16 mouse cellular contexts compared by ENCODE assay signal in the genomic region with DNA sequence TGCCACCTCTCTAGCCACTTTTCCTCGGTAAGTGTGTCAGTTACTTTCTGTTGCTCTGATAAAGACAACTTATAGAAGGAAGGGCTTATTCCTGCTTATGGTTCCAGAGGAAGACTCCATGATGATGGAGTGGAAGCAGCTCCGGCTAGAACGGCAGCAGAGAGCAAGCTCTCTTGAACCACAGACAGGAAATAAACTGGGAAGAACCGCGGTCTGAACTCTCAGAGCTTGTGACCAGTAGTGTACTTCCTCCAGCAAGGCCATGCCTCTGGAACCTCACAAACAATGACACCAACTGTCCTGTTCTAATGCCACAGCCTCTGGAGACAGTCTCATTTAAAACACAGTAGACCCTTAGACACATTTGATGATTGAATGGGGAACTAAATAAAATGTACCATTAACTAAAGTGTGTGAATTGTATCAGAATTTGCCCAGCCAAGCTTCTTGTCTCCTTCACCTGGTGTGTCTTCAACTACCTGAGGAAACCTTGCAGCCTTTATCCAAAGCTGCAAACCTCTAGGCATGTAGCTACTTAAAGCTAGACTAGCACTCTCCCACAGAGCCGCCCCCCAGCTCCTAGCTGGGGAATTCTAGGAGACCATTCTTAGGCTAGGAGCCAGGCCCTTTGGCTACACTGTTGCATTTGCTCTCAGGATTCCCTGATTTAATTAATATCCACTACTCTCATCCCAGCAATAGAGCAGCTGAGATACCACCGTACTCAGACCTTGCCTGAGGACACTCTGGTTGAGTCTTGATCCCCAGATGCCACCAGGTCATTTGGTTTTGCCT. TPM values are rescaled to one million over a fixed set of nuclear protein-coding genes. Genes with fewer than 3 reads are reported as not detected.
A peak's percentile ranks its signal among the peaks of the same experiment; 100 is the strongest.
DNase-seq lines count a peak whose midpoint lies in the region; ATAC-seq and TF ChIP-seq lines count a peak whose summit lies in the region.
"Had no signal": no experiment of that assay in that cellular context is flagged by ENCODE, and none has a peak within 500 bp of the region (broad histone marks: within the 10 kb centered on the region; RNA-seq: fewer than 3 reads in every experiment).

No protein-coding gene starts in this region.

- no peak overlapping the region for H3K9ac ChIP-seq in heart, embryonic 16.5 days (ENCODE audit: low read length)
- no peak overlapping the region for H3K9ac ChIP-seq in forebrain, postnatal 0 days
- H3K9ac ChIP-seq: embryonic facial prominence, embryonic 15.5 days; hindbrain, embryonic 15.5 days had no signal

- no peak for TF ChIP-seq CTCF in layer of hippocampus, adult 2 months (conservative IDR thresholded peaks at IDR 0.05)
- no peak for TF ChIP-seq CTCF in forebrain, postnatal 0 days (IDR thresholded peaks at IDR 0.05; ENCODE audit: low read depth)

- peak overlapping the region; percentile 22; the same call in 1 of the 2 replicates for H3K4me2 ChIP-seq in heart, embryonic 16.5 days (ENCODE audit: low read depth, low read length)
- H3K4me2 ChIP-seq in forebrain, postnatal 0 days (ENCODE audit: low read depth), result no peak overlapping the region
- H3K4me2 ChIP-seq: embryonic facial prominence, embryonic 15.5 days; hindbrain, embryonic 15.5 days had no signal

- peaks cover 4% of the 10 kb centered on the region; the same call in 1 of the 2 replicates for H3K4me1 ChIP-seq in heart, embryonic 16.5 days (ENCODE audit: control insufficient read depth, insufficient read depth, low read length)
- H3K4me1 ChIP-seq in forebrain, postnatal 0 days (ENCODE audit: insufficient read depth), result no peaks in the 10 kb centered on the region
- H3K4me1 ChIP-seq: hindbrain, embryonic 15.5 days had no signal

- 63% methylated on average over 7 of the region's 7 CpGs for WGBS in heart, embryonic 16.5 days
- WGBS in forebrain, postnatal 0 days, result 82% methylated on average over 7 of the region's 7 CpGs

- H3K9me3 ChIP-seq in heart, embryonic 16.5 days (replicated peaks; ENCODE audit: control insufficient read depth, low read length), result no peaks in the 10 kb centered on the region
- no peaks in the 10 kb centered on the region for H3K9me3 ChIP-seq in forebrain, postnatal 0 days (ENCODE audit: low read length)
- H3K9me3 ChIP-seq: embryonic facial prominence, embryonic 15.5 days; hindbrain, embryonic 15.5 days had no signal

- no peak for ATAC-seq in heart, embryonic 16.5 days (replicated peaks; ENCODE audit: extremely low read depth, insufficient read depth, low FRiP score)
- ATAC-seq in megakaryocyte progenitor cell, adult 5-6 weeks (replicated peaks; ENCODE audit: poor library complexity), result peak; percentile 41
- ATAC-seq in forebrain, postnatal 0 days, result no peak
- ATAC-seq: forebrain, embryonic 16.5 days; midbrain, embryonic 16.5 days; Patski had no signal

- peak overlapping the region; percentile 10; the same call in 1 of the 2 replicates for H3K27ac ChIP-seq in heart, embryonic 16.5 days (ENCODE audit: low read length)
- no peak overlapping the region for H3K27ac ChIP-seq in layer of hippocampus, adult 2 months
- no peak overlapping the region for H3K27ac ChIP-seq in forebrain, postnatal 0 days (ENCODE audit: low read depth, low read length)
- H3K27ac ChIP-seq: embryonic facial prominence, embryonic 15.5 days; hindbrain, embryonic 15.5 days; left cerebral cortex, adult 2 months had no signal

- no peaks in the 10 kb centered on the region for H3K27me3 ChIP-seq in heart, embryonic 16.5 days (ENCODE audit: control insufficient read depth, insufficient read depth, low read length)
- H3K27me3 ChIP-seq in forebrain, postnatal 0 days (ENCODE audit: insufficient read depth, low read length), result no peaks in the 10 kb centered on the region
- H3K27me3 ChIP-seq: embryonic facial prominence, embryonic 15.5 days; hindbrain, embryonic 15.5 days; Patski had no signal

- DNase-seq in heart, postnatal 10 days, result no peak
- peak; percentile 15 for DNase-seq in thymus, postnatal 4 days
- DNase-seq in thymus, postnatal 10 days (ENCODE audit: low spot score in 2 of 2), result no peak
- DNase-seq in layer of hippocampus, adult 2 months (ENCODE audit: low spot score in 2 of 2), result no peak
- no peak for DNase-seq in layer of hippocampus, adult 9-11 months
- no peak for DNase-seq in forebrain, postnatal 0 days
- DNase-seq: cerebellum, postnatal 14 days; lung, adult 2 months had no signal

- no peaks in the 10 kb centered on the region for H3K36me3 ChIP-seq in heart, embryonic 16.5 days (ENCODE audit: control insufficient read depth, insufficient read depth)
- no peaks in the 10 kb centered on the region for H3K36me3 ChIP-seq in forebrain, postnatal 0 days (ENCODE audit: insufficient read depth)
- H3K36me3 ChIP-seq: hindbrain, embryonic 15.5 days had no signal

- intact Hi-C loops in heart, postnatal 10 days (cut with DNase I), result no loop called here

- H3K4me3 ChIP-seq in heart, embryonic 16.5 days (ENCODE audit: low read length), result no peak overlapping the region
- H3K4me3 ChIP-seq in layer of hippocampus, adult 2 months, result no peak overlapping the region
- H3K4me3 ChIP-seq in forebrain, postnatal 0 days (ENCODE audit: low read depth, low read length), result no peak overlapping the region
- H3K4me3 ChIP-seq: embryonic facial prominence, embryonic 15.5 days; hindbrain, embryonic 15.5 days; left cerebral cortex, adult 2 months had no signal

RNA-seq across cellular contexts. Expression of a gene that starts 0.6 kb away (rescaled TPM):
- polyA plus RNA-seq in heart, embryonic 16.5 days (2015; fragmentation: Nextera tagmentation; extraction: Ambion mirVana), result 3.2 and 3.7 TPM in 2 replicates
- total RNA-seq in heart, postnatal 10 days (2021), result 1 to 10 TPM; 1.1 to 1.5 TPM
- total RNA-seq in megakaryocyte progenitor cell, adult 5-6 weeks (2015), result 17.9 and 28.6 TPM in 2 replicates
- total RNA-seq in megakaryocyte progenitor cell, adult 5-6 weeks (2017), result 29.6 and 45.9 TPM in 2 replicates
- total RNA-seq in layer of hippocampus, adult 2 months (2021), result under 1 TPM; 0.27 to 0.44 TPM
- total RNA-seq in forebrain, postnatal 0 days (2014; rRNA removed), result 0.14 and 2.2 TPM in 2 replicates
- polyA plus RNA-seq in forebrain, postnatal 0 days (2015; fragmentation: Nextera tagmentation; extraction: Ambion mirVana), result 0.87 and 0.98 TPM in 2 replicates
- polyA plus RNA-seq: Patski had no signal

RNA-seq across cellular contexts. Expression of a gene that starts 15.3 kb away (rescaled TPM):
- polyA plus RNA-seq in heart, embryonic 16.5 days (2015; fragmentation: Nextera tagmentation; extraction: Ambion mirVana), result 81.2 and 90.1 TPM in 2 replicates
- total RNA-seq in heart, postnatal 10 days (2021), result 10 to 100 TPM; 44.8 to 46.7 TPM
- total RNA-seq in megakaryocyte progenitor cell, adult 5-6 weeks (2015), result 8.5 and 8.6 TPM in 2 replicates
- total RNA-seq in megakaryocyte progenitor cell, adult 5-6 weeks (2017), result 16.2 and 19.5 TPM in 2 replicates
- 10 to 100 TPM; 13.5 to 15.5 TPM for total RNA-seq in layer of hippocampus, adult 2 months (2021)
- 44.2 and 45.1 TPM in 2 replicates for total RNA-seq in forebrain, postnatal 0 days (2014; rRNA removed)
- polyA plus RNA-seq in forebrain, postnatal 0 days (2015; fragmentation: Nextera tagmentation; extraction: Ambion mirVana), result 51.9 and 52.8 TPM in 2 replicates

RNA-seq across cellular contexts. Expression of a gene that starts 21.4 kb away (rescaled TPM):
- 17.2 and 21.8 TPM in 2 replicates for polyA plus RNA-seq in heart, embryonic 16.5 days (2015; fragmentation: Nextera tagmentation; extraction: Ambion mirVana)
- total RNA-seq in heart, postnatal 10 days (2021), result 10 to 100 TPM; 65.9 to 66.1 TPM
- total RNA-seq in megakaryocyte progenitor cell, adult 5-6 weeks (2015), result 49.4 and 56.5 TPM in 2 replicates
- total RNA-seq in megakaryocyte progenitor cell, adult 5-6 weeks (2017), result 21.1 and 21.8 TPM in 2 replicates
- 10 to 100 TPM; 75.9 to 85.6 TPM for total RNA-seq in layer of hippocampus, adult 2 months (2021)
- total RNA-seq in forebrain, postnatal 0 days (2014; rRNA removed), result 64.8 and 81.4 TPM in 2 replicates
- 20.7 and 25.9 TPM in 2 replicates for polyA plus RNA-seq in forebrain, postnatal 0 days (2015; fragmentation: Nextera tagmentation; extraction: Ambion mirVana)
